ENCODE assay signal across 15 mouse cellular contexts in genomic region chr13:51016209-51016608, GRCm38 (mm10).
"Had no signal": no experiment of that assay in that cellular context is flagged by ENCODE, and none has a peak within 500 bp of the region (broad histone marks: within the 10 kb centered on the region; RNA-seq: fewer than 3 reads in every experiment).

No protein-coding gene starts in this region.

- H3K36me3 ChIP-seq: kidney, embryonic 15.5 days; limb, embryonic 12.5 days; limb, embryonic 15.5 days; liver, embryonic 13.5 days; midbrain, embryonic 13.5 days had no signal

- H3K4me1 ChIP-seq: liver, embryonic 13.5 days had no signal

- H3K27ac ChIP-seq: kidney, embryonic 15.5 days; liver, embryonic 13.5 days; midbrain, embryonic 13.5 days had no signal

- H3K4me3 ChIP-seq: kidney, embryonic 15.5 days; limb, embryonic 12.5 days; limb, embryonic 15.5 days; liver, embryonic 13.5 days; midbrain, embryonic 13.5 days had no signal

- ATAC-seq: midbrain, embryonic 13.5 days; midbrain, embryonic 16.5 days had no signal

- DNase-seq: kidney, adult 8-10 months; kidney, postnatal 10 days; kidney, postnatal 36 days; left cerebral cortex, postnatal 4 days; liver, embryonic 13.5 days; lung, adult 2 months; lung, postnatal 14 days; lung, postnatal 4 days; thymus, adult 18-20 months; thymus, postnatal 36 days had no signal

- H3K9me3 ChIP-seq: kidney, embryonic 15.5 days; limb, embryonic 12.5 days; limb, embryonic 15.5 days; liver, embryonic 13.5 days; midbrain, embryonic 13.5 days had no signal

- H3K9ac ChIP-seq: kidney, embryonic 15.5 days; limb, embryonic 12.5 days; limb, embryonic 15.5 days; liver, embryonic 13.5 days; midbrain, embryonic 13.5 days had no signal

- H3K27me3 ChIP-seq: kidney, embryonic 15.5 days; limb, embryonic 12.5 days; limb, embryonic 15.5 days; liver, embryonic 13.5 days; midbrain, embryonic 13.5 days had no signal

- H3K4me2 ChIP-seq: kidney, embryonic 15.5 days; limb, embryonic 12.5 days; limb, embryonic 15.5 days; liver, embryonic 13.5 days; midbrain, embryonic 13.5 days had no signal
